Mouse (Mus musculus): ENCODE data around the gene Borcs7.

DNA sequence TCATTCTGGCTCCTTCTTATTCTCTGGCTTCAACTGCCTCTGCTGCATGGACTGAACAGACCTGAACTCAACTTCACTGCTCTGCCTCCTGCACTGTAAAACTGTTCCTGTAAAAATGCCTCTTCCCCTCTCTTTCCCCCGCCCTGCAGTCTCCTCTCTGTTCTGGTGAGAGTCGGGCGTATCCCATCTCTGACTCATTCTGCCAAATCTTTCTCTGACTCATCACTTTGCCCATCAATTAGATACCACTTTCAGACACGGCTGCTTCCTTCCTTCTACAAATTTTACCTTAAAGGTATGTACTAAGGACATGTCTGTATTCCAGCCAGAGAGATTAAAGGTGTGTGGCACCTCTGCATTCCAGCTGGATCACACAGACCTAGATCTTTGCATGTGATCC is 28.4 kb downstream of the Borcs7 start:
- TF ChIP-seq POLR2A (IDR thresholded peaks at IDR 0.05; ENCODE audit: control insufficient read depth, low read depth, low read length) = no peak
- TF ChIP-seq CTCF (IDR thresholded peaks at IDR 0.05; ENCODE audit: control insufficient read depth, insufficient read depth, insufficient replicate concordance, low read depth, low read length) = no peak
